Mouse (Mus musculus): ENCODE data around the gene Dlx3.

The Dlx3 gene

GRCm38 (mm10) chr11:95088857-95089779 lies 30.8 kb upstream of the Dlx3 start:
- no peak for DNase-seq (ENCODE audit: low spot score)

DNA sequence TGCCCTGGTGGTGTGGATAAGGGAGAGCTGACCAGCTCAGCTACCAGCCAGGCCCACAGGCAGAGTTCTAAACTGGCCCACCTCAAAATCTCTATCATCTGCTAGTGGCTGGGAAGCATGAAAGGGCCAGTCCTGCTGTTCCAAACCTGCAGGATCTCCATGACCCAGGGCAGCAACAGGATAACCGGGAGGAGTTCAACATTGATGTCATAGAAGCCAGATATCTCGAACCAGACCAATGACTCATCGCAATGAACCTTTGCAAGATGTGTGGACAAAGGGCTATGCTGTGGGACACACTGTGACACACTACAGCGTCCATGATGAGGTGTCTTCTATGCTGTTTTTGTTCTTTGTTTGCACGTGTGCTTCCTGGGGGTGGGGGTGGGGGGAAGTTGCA lies 26.8 kb upstream of the Dlx3 start:
- no peak for DNase-seq (ENCODE audit: low spot score)

DNA sequence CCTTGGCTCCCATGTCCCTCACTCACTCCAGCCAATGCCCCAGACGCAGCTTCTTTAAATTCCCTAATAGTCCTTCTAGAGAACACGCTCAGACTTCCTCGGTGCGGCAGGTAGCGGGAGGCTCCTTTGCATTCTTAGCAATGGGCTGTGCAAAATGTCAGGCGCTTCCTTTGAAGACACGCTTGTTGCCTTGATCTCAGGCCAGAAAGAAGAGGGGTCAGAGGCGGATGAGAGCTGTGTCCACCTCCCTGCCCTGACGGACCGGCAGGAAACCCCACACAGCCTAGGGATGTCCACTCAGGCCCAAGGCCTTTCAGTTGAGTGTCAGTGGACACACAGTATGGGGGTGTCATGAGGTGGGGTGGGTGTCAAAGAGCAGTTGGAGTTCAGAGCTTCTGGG lies 24.3 kb upstream of the Dlx3 start:
- DNase-seq (ENCODE audit: low spot score): no peak

GRCm38 (mm10) chr11:95096608-95097373 lies 23.1 kb upstream of the Dlx3 start:
- DNase-seq (ENCODE audit: low spot score): no peak

GRCm38 (mm10) chr11:95097889-95098288 lies 22.0 kb upstream of the Dlx3 start:
- no peak for DNase-seq (ENCODE audit: low spot score)

DNA sequence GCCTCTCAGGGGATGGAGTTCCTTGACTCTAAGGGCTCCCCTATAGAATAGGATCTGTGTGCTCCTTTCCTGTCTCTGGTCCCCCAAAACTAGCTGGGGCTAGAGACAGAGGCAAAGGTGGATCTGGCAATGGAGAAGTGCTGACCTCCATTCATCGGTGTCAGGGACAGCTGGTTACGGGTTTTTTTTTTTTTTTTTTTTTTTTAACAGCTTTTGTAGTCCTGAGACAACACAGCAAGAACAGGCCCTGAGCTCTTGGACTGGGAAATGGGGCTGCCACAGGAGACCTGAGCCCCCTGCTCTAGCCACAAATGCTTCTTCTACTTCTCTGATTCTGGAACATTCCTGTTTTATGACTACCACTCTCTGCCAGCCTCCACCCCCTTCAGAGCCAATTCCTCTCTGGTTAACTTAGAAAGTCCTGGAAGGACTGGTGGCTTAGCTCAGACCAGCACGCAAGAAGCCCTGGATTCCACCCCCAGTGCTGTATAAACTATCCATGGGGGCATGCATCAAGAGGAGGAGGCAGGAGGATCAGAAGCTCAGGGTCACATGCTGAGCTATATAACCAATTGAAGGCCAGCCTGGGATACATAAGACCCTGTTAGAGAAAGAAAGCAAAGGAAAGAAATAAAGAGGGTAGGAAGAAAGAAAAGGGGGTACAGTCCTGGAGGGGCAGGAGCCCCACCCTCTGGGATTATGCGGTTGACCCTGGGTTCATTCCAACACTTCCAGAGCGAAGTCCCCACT lies 21.4 kb upstream of the Dlx3 start:
- DNase-seq (ENCODE audit: low spot score): no peak

- no peak for DNase-seq (ENCODE audit: low spot score)
Observed at GRCm38 (mm10) chr11:95100393-95100792, 19.5 kb upstream of the Dlx3 start.

GRCm38 (mm10) chr11:95101071-95101788 lies 18.7 kb upstream of the Dlx3 start:
- DNase-seq (ENCODE audit: low spot score): no peak

- DNase-seq (ENCODE audit: low spot score): no peak
Observed at GRCm38 (mm10) chr11:95102161-95102904, 17.6 kb upstream of the Dlx3 start.

GRCm38 (mm10) chr11:95104266-95104665 lies 15.7 kb upstream of the Dlx3 start:
- no peak for DNase-seq (ENCODE audit: low spot score)

GRCm38 (mm10) chr11:95105274-95105874 lies 14.5 kb upstream of the Dlx3 start:
- DNase-seq (ENCODE audit: low spot score): no peak

DNA sequence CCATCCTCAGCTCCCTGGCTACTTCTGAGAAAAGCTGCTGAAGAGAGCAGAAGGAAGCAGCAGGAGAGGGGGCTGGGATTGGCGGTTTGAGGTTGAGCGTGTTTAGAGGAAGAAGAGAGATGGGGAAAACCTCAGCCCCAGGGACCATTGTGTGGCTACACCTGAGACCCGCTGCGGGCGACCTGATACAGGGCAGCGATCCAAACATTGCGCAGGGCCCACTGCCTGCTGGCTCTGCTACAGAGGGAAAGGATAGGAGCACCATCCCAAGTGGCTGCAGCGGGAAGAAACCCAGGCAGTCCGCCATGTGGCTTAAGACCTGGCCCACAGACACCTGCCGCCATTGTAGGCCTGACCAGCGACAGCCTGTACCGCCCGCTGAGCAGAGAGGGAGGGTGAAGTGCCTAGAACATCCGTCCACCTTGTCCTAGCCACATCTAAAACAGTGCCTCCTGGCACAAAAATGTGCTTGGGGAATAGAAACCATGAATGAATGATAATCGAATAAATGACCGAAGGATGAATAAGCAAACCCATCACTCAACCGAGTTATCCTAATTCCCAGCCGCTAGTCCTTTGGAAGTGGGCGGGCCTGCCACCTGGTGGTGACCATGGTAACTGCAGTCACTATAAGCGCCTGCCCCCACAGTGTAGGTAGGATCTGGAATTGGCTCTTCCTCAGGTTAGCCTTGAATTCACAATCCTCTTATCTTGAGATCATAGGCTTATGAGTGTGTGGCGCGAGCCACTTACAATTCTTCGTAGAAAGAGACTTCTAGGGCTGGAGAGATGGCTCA lies 13.3 kb upstream of the Dlx3 start:
- DNase-seq (ENCODE audit: low spot score): peak; percentile 52

GRCm38 (mm10) chr11:95109000-95109399 lies 10.9 kb upstream of the Dlx3 start:
- no peak for DNase-seq (ENCODE audit: low spot score)

DNA sequence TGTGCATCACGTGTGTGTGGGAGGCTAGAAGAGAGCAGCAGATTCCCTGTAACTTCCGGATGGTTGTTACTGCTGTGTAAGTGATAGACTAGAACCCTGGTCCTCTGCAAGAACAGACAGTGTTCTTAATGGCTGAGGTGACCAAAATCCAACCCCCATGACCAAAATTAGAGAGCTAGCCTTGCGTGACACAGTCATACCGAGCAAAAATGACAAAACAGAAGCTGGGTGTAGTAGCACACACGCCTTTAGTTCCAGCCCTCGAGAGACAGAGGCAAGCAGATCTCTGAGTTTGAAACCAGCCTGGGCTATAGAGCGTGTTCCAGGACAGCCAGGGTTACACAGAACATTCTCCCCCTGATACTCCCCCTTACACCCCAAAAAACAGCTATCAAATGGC lies 9.8 kb upstream of the Dlx3 start:
- DNase-seq (ENCODE audit: low spot score): no peak

DNA sequence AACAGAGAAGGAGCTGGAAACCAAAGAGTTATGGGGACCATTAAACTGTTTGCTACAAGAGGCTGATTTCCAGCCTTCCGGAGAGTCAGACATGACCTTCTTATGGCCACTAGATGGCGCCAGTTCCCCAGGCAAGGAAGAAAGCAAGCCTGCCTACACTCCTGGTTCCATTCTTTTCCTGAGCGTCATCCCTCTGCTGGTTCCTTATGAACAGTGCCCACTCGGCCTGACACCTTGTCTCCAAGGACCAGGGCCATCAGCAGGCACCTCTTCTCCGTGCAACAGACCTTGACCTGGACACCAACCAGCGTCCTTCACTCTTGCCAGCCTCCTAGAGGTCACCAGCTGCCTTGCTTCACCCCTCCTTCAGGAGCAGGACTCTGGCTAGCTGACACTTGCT lies 2.9 kb upstream of the Dlx3 start:
- peak; percentile 60 for DNase-seq (ENCODE audit: low spot score)

GRCm38 (mm10) chr11:95118505-95118904 lies 1.4 kb upstream of the Dlx3 start:
- DNase-seq (ENCODE audit: low spot score): peak; percentile 25

DNA sequence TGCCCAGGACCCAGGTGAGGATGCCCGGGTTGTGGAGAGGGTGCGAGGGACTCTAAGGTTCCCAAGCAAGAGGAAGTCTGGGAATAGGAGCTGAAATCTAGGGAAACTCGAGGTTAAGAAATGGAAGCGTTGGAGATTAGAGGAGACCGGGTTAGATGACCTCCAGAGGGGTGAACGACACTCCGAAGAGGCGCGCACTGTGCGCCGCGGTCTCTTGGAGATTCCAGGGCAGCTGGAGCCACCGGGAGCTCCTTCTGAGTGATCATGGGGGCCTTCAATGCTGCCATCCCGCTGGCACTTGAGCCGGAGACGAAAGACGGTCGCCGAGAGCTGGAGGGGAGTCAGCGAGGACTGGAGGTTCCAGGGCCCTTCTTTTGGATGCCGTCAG lies 708 bp downstream of the Dlx3 start:
- DNase-seq (ENCODE audit: low spot score): no peak

DNA sequence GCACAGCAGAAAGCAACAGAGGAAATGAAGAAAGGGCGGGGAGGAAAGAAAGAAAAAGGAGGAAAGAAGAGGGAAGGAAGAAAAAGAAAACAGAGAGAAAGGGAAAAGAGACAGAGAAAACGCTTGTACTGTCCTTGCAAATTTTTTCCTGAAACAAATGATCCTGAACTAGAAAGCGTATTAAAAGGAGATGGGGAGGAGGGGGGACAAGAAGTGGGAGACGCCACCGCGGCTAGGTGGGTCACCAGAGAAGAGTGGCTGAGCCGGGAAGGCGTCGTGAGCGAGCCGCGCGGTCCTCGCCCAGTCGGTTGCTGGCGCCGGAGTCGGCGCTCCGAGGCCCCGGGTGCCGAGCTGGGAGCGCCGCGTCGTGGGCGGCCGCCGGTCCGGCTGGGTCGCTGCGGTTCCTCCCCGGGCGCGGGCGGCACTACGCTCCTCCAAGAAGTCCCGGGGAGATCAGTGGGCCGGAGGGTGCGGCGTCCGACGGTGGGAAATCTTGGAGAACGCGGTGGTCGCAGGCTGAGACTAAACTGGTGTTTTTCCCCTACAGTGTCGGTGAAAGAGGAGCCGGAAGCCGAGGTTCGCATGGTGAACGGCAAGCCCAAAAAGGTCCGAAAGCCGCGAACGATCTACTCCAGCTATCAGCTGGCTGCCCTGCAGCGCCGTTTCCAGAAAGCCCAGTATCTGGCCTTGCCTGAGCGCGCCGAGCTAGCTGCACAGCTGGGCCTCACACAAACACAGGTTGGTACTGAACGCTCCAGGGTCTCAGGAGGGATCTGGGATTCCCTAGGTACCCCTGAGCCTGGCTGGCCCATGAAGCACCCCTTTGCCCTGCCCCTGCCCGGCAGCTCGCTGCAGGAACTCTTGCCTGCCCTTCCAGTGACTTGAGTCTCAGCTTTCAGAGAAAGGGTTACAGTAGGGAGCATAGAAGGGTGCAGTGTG lies 1.5 kb downstream of the Dlx3 start:
- DNase-seq (ENCODE audit: low spot score): no peak

DNA sequence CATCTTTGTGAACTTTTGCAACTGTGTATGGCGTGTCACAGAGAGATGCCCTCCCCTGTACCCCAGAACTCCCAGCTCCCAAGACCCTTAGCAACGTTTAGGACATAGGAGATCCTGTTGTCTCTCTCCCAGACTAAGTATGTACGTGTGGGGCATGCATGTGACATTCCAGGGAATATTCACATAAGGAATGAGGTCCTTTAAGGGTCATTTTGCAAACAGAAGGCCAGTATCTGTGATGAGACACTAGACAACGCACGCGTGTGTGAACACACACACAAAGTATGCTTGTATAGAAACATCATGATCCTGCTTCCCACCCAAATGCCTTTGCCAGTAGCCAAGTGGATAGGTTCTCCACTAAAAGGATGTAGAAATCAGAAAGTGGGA lies 2.2 kb downstream of the Dlx3 start:
- no peak for DNase-seq (ENCODE audit: low spot score)
